Mouse (Mus musculus) kidney, embryonic 14.5 days (tissue): Measurements from ENCODE around the gene Map1s. TPM values are rescaled to one million over a fixed set of nuclear protein-coding genes. Genes with fewer than 3 reads are reported as not detected.

ENCODE experiments used
- ATAC-seq: fragments of 200-750 bp; cut with Nextera tagmentation; 2 replicates; pipeline ENCODE4 v1.8.0; 2017; ENCODE audit warnings: moderate number of reproducible peaks, mild to moderate bottlenecking, moderate TSS enrichment, moderate library complexity; ENCODE audit not compliant: low FRiP score, low TSS enrichment
- H3K27ac ChIP-seq: fragments of 300-500 bp; sonication (generic); 2 replicates; pipeline ENCODE4 v1.5.1; 2014; ENCODE audit warnings: low read depth, mild to moderate bottlenecking, low read length, moderate library complexity, mixed read lengths
- H3K27me3 ChIP-seq: fragments of 300-500 bp; sonication (generic); 2 replicates; pipeline ENCODE4 v1.6.1; 2014; ENCODE audit warnings: mild to moderate bottlenecking, low read length; ENCODE audit not compliant: control insufficient read depth, insufficient read depth
- H3K36me3 ChIP-seq: fragments of 300-500 bp; sonication (generic); 2 replicates; pipeline ENCODE4 v1.6.1; 2014; ENCODE audit warnings: low read length, mixed read lengths; ENCODE audit not compliant: control insufficient read depth, insufficient read depth
- H3K4me1 ChIP-seq: fragments of 300-500 bp; sonication (generic); 2 replicates; pipeline ENCODE4 v1.6.1; 2014; ENCODE audit warnings: low read length, mixed read lengths; ENCODE audit not compliant: control insufficient read depth, insufficient read depth
- H3K4me2 ChIP-seq: fragments of 300-500 bp; sonication (generic); replicated peaks from 2 replicates; pipeline ENCODE4 v1.6.1; 2014; ENCODE audit warnings: low read depth, mild to moderate bottlenecking, low read length
- H3K4me3 ChIP-seq: fragments of 300-500 bp; sonication (generic); 2 replicates; pipeline ENCODE4 v1.5.1; 2014; ENCODE audit warnings: mild to moderate bottlenecking, low read length
- H3K9ac ChIP-seq: fragments of 300-500 bp; sonication (generic); 2 replicates; pipeline ENCODE4 v1.6.1; 2014; ENCODE audit warnings: low read depth, mild to moderate bottlenecking, low read length, moderate library complexity
- H3K9me3 ChIP-seq: fragments of 300-500 bp; sonication (generic); 2 replicates; pipeline ENCODE4 v1.6.1; 2016; ENCODE audit warnings: low read length; ENCODE audit not compliant: control insufficient read depth
- WGBS: fragments of 180-500 bp; shearing (Covaris S2); extraction: QIAGEN DNeasy Blood & Tissue Kit; methylation state at CpG from one replicate; pipeline ENCODE4 v1.1.7; 2014; 5-methylcytosine and 5-hydroxymethylcytosine counted together
- polyA plus RNA-seq: library from polyadenylated mRNA; unstranded; fragments of >200 nt; fragmentation: Nextera tagmentation; extraction: Ambion mirVana; gene quantifications from 2 replicates; pipeline ENCODE4 v1.2.1, GENCODE M21; 2014

The Map1s gene
- polyA plus RNA-seq, 1 experiment from 2014 or later, result 43.4 TPM

DNA sequence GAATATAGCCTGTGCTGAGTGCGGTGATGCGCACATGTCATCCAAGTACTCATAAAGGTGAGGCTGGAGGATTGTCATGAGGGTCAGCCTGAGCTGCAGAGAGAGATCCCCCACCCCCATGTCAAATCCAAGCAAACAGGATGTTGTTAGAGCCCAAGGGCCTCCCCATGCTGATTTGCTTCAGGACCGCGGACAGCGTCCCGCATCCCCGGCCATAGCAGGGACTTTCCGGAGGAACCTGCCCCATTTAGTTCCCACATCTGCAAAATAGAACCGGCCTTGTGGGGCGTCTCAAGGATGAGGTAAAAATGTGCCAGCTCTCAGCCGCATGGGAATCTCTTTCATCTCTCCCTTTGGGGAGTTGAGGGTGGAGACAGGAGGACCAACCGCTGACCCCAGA lies 20.1 kb upstream of the Map1s start:
- Histone ChIP-seq H3K9me3 (no peaks in the 10 kb centered on the region), H3K9ac (no peak overlapping the region), H3K4me1 (peaks cover under 1% of the 10 kb centered on the region; the same call in 1 of the 2 replicates), H3K4me3 (no peak overlapping the region), H3K4me2 (no peak overlapping the region), H3K36me3 (no peaks in the 10 kb centered on the region), H3K27ac (no peak overlapping the region), H3K27me3 (peaks cover 4% of the 10 kb centered on the region)
- WGBS, result 11% methylated on average over 12 of the region's 12 CpGs
- ATAC-seq, result no peak

DNA sequence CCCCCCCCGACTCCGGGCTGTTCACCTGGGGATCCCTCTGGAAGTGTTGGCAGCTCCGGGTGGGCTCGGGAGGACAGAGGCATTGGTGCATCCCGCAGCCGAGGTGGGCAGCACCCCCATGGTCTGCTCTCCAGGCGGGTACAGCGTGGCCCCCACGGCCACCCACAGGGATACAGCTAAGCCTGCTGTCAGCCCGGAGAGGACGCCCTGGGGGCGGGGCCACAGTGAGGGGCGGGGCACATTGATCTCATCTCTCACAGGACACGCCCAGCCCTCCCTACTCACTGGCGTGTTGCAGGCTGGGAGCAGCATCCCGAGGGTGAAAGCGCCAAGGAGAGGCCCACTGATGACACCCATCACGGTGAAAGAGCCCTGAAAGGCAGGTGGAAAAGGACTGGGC lies 18.1 kb upstream of the Map1s start:
- no peak for ATAC-seq
- WGBS, result 1% methylated on average over 15 of the region's 18 CpGs
- H3K27ac ChIP-seq, result no peak overlapping the region
- H3K4me2 ChIP-seq, result no peak overlapping the region; the same call in 1 of the 2 replicates
- no peak overlapping the region for H3K4me3 ChIP-seq
- H3K9me3 ChIP-seq, result no peaks in the 10 kb centered on the region
- H3K27me3 ChIP-seq, result peaks cover 25% of the 10 kb centered on the region
- H3K9ac ChIP-seq, result no peak overlapping the region
- no peaks in the 10 kb centered on the region for H3K36me3 ChIP-seq
- H3K4me1 ChIP-seq, result peaks cover 11% of the 10 kb centered on the region

- Histone ChIP-seq H3K4me2 (no peak overlapping the region), H3K9ac (no peak overlapping the region), H3K36me3 (peaks cover 22% of the 10 kb centered on the region), H3K4me3 (no peak overlapping the region), H3K27me3 (peaks cover 32% of the 10 kb centered on the region), H3K27ac (no peak overlapping the region), H3K4me1 (peaks cover 14% of the 10 kb centered on the region), H3K9me3 (no peaks in the 10 kb centered on the region)
- WGBS, result 88% methylated on average over 5 of the region's 5 CpGs
- ATAC-seq, result no peak
Observed at GRCm38 (mm10) chr8:70890656-70891055, 15.1 kb upstream of the Map1s start.

GRCm38 (mm10) chr8:70891356-70891755 lies 14.4 kb upstream of the Map1s start:
- H3K4me2 ChIP-seq, result no peak overlapping the region; the same call in 1 of the 2 replicates
- H3K9ac ChIP-seq, result no peak overlapping the region
- peaks cover 29% of the 10 kb centered on the region for H3K36me3 ChIP-seq
- H3K27ac ChIP-seq, result no peak overlapping the region
- 0 out of 2 replicates have a peak, but pooled peaks have one; percentile 5 for ATAC-seq
- peaks cover 16% of the 10 kb centered on the region for H3K4me1 ChIP-seq
- 7% methylated on average over 21 of the region's 21 CpGs for WGBS
- H3K27me3 ChIP-seq, result peaks cover 32% of the 10 kb centered on the region
- no peak overlapping the region; the same call in none of the 2 replicates for H3K4me3 ChIP-seq
- H3K9me3 ChIP-seq, result no peaks in the 10 kb centered on the region

DNA sequence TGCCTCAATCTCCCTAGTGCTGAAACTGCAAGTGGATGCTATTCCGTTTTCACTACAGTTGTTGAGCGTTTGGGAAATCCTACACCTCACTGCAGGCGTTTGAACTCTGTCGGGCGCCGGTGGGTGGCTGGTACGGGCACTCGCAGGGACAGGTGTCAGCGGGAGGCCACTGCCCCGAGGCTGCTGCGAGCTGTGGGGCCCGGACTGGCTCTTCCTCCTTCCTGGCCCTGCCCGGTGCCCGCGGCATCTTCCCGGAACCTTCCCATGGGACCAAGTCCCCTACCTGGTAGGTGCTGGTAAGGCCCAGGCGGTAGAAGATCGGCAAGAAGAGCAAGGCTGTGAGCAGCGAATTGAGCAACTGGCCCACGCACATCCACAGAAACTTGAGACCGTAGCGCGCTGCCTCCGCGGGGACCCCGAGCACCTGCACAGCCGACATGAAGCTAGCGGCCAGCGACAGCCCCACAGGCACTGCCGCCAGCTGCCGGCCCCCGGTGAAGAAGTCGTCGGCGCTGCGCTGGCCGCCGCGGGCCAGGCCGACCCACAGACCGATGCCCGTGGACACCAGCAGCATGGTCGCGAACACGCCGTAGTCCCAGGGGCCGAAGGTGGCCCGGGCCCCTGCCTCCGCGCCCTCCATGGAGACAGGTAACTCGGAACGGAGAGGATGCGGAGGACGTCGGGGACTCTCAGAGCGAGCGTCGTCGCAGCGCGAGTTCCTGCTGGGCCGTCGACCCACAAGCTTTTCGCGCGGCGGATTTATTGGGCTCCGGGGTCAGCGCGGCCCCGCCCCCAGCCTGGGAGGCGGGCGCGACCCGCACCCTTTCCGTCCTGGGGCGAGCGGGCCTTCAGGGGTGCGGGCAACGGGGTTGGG lies 13.5 kb upstream of the Map1s start, which contains the start of gene Slc5a5:
Slc5a5 (minus strand) TSS at position 736 of the 874 bp plus-strand sequence.
- WGBS, result 1% methylated on average over 79 of the region's 80 CpGs

GRCm38 (mm10) chr8:70892896-70893655 lies 12.7 kb upstream of the Map1s start:
- no peaks in the 10 kb centered on the region for H3K9me3 ChIP-seq

More for the DNA sequence above, 13.5 kb upstream of the Map1s start, which contains the start of gene Slc5a5:
- Histone ChIP-seq H3K4me3 (peak within 1 kb of the TSS; percentile 31), H3K27ac (no peak within 1 kb of the TSS), H3K9ac (peak within 1 kb of the TSS; percentile 18; the same call in 1 of the 2 replicates), H3K9me3 (no peaks in the 10 kb centered on the region), H3K36me3 (peaks cover 29% of the 10 kb centered on the region), H3K4me2 (peak within 1 kb of the TSS; percentile 42), H3K27me3 (peaks cover 32% of the 10 kb centered on the region), H3K4me1 (peaks cover 16% of the 10 kb centered on the region)
- no peak for ATAC-seq

GRCm38 (mm10) chr8:70893656-70894384 lies 11.9 kb upstream of the Map1s start:
- Histone ChIP-seq H3K4me1 (peaks cover 21% of the 10 kb centered on the region), H3K27ac (no peak overlapping the region), H3K9me3 (no peaks in the 10 kb centered on the region), H3K9ac (no peak overlapping the region), H3K4me3 (no peak overlapping the region), H3K36me3 (peaks cover 29% of the 10 kb centered on the region), H3K27me3 (peaks cover 32% of the 10 kb centered on the region), H3K4me2 (no peak overlapping the region)
- WGBS, result 37% methylated on average over 12 of the region's 12 CpGs
- peak; percentile 33 for ATAC-seq

More at GRCm38 (mm10) chr8:70892896-70893655, 12.7 kb upstream of the Map1s start:
- H3K4me2 ChIP-seq, result peak overlapping the region; percentile 42; the same call in 1 of the 2 replicates
- H3K27ac ChIP-seq, result no peak overlapping the region
- peak overlapping the region; percentile 31 for H3K4me3 ChIP-seq
- no peak for ATAC-seq
- peaks cover 29% of the 10 kb centered on the region for H3K36me3 ChIP-seq
- H3K27me3 ChIP-seq, result peaks cover 32% of the 10 kb centered on the region
- 26% methylated on average over 20 of the region's 20 CpGs for WGBS
- H3K9ac ChIP-seq, result 0 out of 2 replicates have a peak overlapping the region, but pooled peaks have one; percentile 18
- peaks cover 16% of the 10 kb centered on the region for H3K4me1 ChIP-seq

- no peak for ATAC-seq
- peaks cover 32% of the 10 kb centered on the region for H3K27me3 ChIP-seq
- peaks cover 21% of the 10 kb centered on the region for H3K4me1 ChIP-seq
- no peaks in the 10 kb centered on the region for H3K9me3 ChIP-seq
- H3K9ac ChIP-seq, result no peak overlapping the region
- WGBS, result 63% methylated on average over 2 of the region's 2 CpGs
- no peak overlapping the region for H3K27ac ChIP-seq
- no peak overlapping the region for H3K4me2 ChIP-seq
- H3K36me3 ChIP-seq, result peaks cover 29% of the 10 kb centered on the region
- no peak overlapping the region for H3K4me3 ChIP-seq
Observed at GRCm38 (mm10) chr8:70894385-70894720, 11.4 kb upstream of the Map1s start.
